Mouse (Mus musculus) cortical plate, adult 2 months (tissue): ENCODE data around the gene Llgl1.

ENCODE experiments used
- CTCF ChIP-seq: fragments of 200-500 bp; IDR thresholded peaks from 2 replicates; pipeline ENCODE4 v1.5.1; 2011; ENCODE audit warnings: mild to moderate bottlenecking, control low read depth, low read length; ENCODE audit not compliant: insufficient read depth; ENCODE audit errors: extremely low read depth
- POLR2A ChIP-seq: fragments of 200-500 bp; IDR thresholded peaks from 2 replicates; pipeline ENCODE4 v1.6.1; 2011; ENCODE audit warnings: mild to moderate bottlenecking, low read length, control low read depth; ENCODE audit not compliant: insufficient read depth; ENCODE audit errors: extremely low read depth

- TF ChIP-seq POLR2A (no peak), CTCF (no peak)
Observed at GRCm38 (mm10) chr11:60737450-60737849, 37.9 kb downstream of the Llgl1 start.
